Mouse (Mus musculus) embryonic facial prominence, embryonic 13.5 days (tissue): Measurements from ENCODE around the gene Sis. TPM values are rescaled to one million over a fixed set of nuclear protein-coding genes. Genes with fewer than 3 reads are reported as not detected.

Experiments used
- ATAC-seq: fragments of 200-750 bp; cut with Nextera tagmentation; 2 replicates; pipeline ENCODE4 v1.8.0; 2017; ENCODE audit warnings: low read depth; ENCODE audit not compliant: insufficient number of reproducible peaks, insufficient read depth, low FRiP score, low TSS enrichment
- H3K27ac ChIP-seq: fragments of 300-500 bp; sonication (generic); 2 replicates; pipeline ENCODE4 v1.5.1; 2015; ENCODE audit warnings: moderate library complexity, mild to moderate bottlenecking, inconsistent platforms
- H3K27me3 ChIP-seq: fragments of 300-500 bp; sonication (generic); 2 replicates; pipeline ENCODE4 v1.6.1; 2015; ENCODE audit warnings: mild to moderate bottlenecking, inconsistent platforms
- H3K36me3 ChIP-seq: fragments of 300-500 bp; sonication (generic); 2 replicates; pipeline ENCODE4 v1.6.1; 2015; ENCODE audit warnings: mild to moderate bottlenecking, inconsistent platforms
- H3K4me1 ChIP-seq: fragments of 300-500 bp; sonication (generic); 2 replicates; pipeline ENCODE4 v1.6.1; 2015; ENCODE audit warnings: inconsistent platforms
- H3K4me2 ChIP-seq: fragments of 300-500 bp; sonication (generic); 2 replicates; pipeline ENCODE4 v1.6.1; 2015; ENCODE audit warnings: moderate library complexity, mild to moderate bottlenecking, inconsistent platforms
- H3K4me3 ChIP-seq: fragments of 300-500 bp; sonication (generic); 2 replicates; pipeline ENCODE4 v1.5.1; 2015; ENCODE audit warnings: mild to moderate bottlenecking, inconsistent platforms
- H3K9ac ChIP-seq: fragments of 300-500 bp; sonication (generic); 2 replicates; pipeline ENCODE4 v1.6.1; 2015; ENCODE audit warnings: mild to moderate bottlenecking, inconsistent platforms
- H3K9me3 ChIP-seq: fragments of 300-500 bp; sonication (generic); 2 replicates; pipeline ENCODE4 v1.6.1; 2016; ENCODE audit warnings: inconsistent platforms
- WGBS: fragments of 180-500 bp; shearing (Covaris S2); methylation state at CpG from one replicate; pipeline ENCODE4 v1.1.7; 2015; ENCODE audit warnings: mixed read lengths; 5-methylcytosine and 5-hydroxymethylcytosine counted together
- polyA plus RNA-seq: library from polyadenylated mRNA; unstranded; fragments of >200 nt; fragmentation: Nextera tagmentation; extraction: Ambion mirVana; gene quantifications from 2 replicates; pipeline ENCODE4 v1.2.1, GENCODE M21; 2015

The Sis gene
- 0.03 and 1.4 TPM in 2 replicates for polyA plus RNA-seq

DNA sequence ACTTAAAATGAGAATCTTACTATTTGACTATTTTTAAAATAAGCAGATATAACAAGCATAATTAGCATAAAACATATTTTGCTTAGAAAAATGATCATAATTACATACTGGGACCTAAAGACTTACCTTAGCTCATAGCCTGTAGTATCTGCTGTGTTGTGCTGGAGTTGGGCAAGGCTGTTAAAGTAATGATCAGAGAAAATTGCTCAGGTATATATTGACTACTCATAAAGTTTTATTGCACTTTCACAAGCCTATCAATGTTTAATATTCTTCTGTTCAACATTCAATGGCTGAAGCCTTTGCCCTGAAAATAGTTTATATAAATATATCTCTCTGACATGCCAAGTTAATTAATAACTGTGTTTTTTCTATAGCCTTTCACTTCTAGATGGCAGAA lies at the start of gene Sis:
Gene Sis, minus strand, starts transcription at position 189 of the 400 bp plus-strand sequence.
- H3K27ac ChIP-seq: no peak within 1 kb of the TSS
- H3K27me3 ChIP-seq: no peaks in the 10 kb centered on the region
- H3K4me3 ChIP-seq: no peak within 1 kb of the TSS
- no peak within 1 kb of the TSS for H3K9ac ChIP-seq
- no peak within 1 kb of the TSS for H3K4me2 ChIP-seq
- H3K4me1 ChIP-seq: no peaks in the 10 kb centered on the region
- ATAC-seq: no peak
- H3K36me3 ChIP-seq: no peaks in the 10 kb centered on the region
- no peaks in the 10 kb centered on the region for H3K9me3 ChIP-seq

DNA sequence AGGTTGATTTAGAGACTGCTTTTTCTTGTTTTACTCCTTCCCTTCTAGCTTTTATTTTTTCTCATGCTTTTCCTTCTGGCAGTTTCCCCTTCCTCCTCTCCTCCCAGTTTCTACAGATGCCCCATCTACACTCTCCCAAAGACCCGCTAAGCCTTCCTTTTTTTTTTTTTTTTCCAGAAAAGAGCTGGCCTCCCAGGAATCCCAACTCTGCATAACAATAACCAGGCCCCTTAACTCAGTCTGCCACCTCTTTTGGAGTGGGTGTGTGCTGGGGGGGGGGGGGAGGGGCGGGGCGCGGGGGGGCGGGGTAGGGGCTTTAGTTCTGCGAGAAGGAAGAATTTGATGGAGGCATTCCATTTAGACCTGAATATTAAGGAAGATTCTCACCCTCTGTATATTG lies 38.4 kb upstream of the Sis start:
- H3K9me3 ChIP-seq: no peaks in the 10 kb centered on the region
- H3K27ac ChIP-seq: no peak overlapping the region
- H3K4me1 ChIP-seq: no peaks in the 10 kb centered on the region
- no peak overlapping the region for H3K9ac ChIP-seq
- WGBS: 6% methylated on average over 6 of the region's 6 CpGs
- H3K4me2 ChIP-seq: no peak overlapping the region
- ATAC-seq: no peak
- H3K27me3 ChIP-seq: no peaks in the 10 kb centered on the region
- no peaks in the 10 kb centered on the region for H3K36me3 ChIP-seq
- H3K4me3 ChIP-seq: no peak overlapping the region

DNA sequence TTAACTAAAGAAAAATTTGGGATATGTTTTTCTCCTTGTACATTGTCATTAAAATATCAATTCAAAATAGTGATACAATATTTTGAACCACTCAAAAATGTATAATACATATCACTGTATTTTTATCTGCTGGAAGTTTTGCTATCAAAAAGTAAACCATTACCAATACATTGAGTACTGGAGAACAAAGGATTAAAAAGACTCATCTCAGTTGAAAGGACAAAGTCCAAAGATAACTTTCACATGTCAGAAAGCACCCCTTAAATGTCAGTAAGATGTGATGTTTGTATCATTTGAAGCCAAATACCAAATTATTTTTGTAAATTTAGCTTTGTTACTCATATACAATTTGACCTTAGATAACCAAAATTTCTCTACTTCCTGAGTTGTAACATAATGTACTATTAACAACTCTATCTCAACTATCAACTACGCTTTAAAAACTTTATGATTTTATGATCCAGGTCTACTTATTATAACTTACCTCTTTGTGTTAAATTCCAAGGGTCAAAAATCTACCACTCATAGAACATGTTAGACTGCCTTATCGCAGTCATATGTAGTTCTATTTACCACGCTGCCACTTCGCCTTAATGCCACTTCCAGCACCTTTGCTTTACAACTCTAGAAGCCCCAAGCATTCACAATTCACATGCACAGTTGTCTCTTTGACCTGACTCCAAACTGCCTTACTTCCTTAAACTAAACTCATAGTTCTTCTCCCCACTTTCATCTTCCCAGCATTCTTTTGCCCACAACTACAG lies 35.5 kb upstream of the Sis start:
- Histone ChIP-seq H3K9ac (no peak overlapping the region), H3K27ac (no peak overlapping the region), H3K4me3 (no peak overlapping the region), H3K4me2 (no peak overlapping the region), H3K27me3 (no peaks in the 10 kb centered on the region), H3K36me3 (no peaks in the 10 kb centered on the region), H3K9me3 (no peaks in the 10 kb centered on the region), H3K4me1 (no peaks in the 10 kb centered on the region)
- 92% methylated on average over 4 of the region's 4 CpGs for WGBS
- no peak for ATAC-seq

DNA sequence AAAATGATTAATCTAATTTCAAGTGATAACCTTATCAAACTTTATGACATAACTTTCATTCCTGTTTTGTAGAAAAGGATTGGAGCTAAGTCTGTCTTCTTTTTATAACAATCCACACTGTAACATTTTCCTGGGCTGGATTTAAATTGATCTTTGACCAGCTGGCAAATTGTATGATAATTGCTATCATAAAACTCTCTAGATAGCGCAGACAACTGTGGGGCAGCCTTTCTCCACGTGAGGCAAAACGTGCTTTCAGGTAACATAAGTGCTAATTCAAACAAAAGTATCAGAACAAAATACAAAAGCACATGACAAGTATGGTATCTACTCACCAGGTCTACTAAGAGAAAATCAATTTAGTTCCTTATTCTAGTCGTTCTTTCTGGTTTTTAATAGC lies 29.9 kb upstream of the Sis start:
- H3K4me1 ChIP-seq: no peaks in the 10 kb centered on the region
- no peaks in the 10 kb centered on the region for H3K27me3 ChIP-seq
- H3K27ac ChIP-seq: no peak overlapping the region
- no peak overlapping the region for H3K4me2 ChIP-seq
- no peak overlapping the region for H3K4me3 ChIP-seq
- no peak overlapping the region for H3K9ac ChIP-seq
- H3K9me3 ChIP-seq: no peaks in the 10 kb centered on the region
- 70% methylated on average over 4 of the region's 4 CpGs for WGBS
- ATAC-seq: no peak
- no peaks in the 10 kb centered on the region for H3K36me3 ChIP-seq

DNA sequence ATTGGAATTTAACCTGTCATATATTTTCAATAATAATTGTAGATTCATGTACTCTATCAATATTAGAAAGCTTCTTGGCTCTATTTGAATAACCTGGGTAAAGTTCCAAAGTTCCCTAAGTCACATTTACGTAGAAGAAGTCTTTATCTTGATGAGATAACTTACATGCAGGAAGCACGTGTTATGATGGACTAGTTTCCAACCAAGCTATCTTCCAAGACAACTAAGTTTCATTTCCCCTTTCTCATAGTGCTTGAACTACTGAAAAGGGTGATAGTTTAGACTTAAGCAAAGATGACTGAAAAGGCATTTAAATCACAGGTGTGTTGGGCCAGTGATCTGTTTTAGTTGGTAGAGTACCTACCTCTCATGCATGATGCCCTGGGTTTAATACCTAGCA lies 23.3 kb upstream of the Sis start:
- H3K27me3 ChIP-seq: no peaks in the 10 kb centered on the region
- no peak overlapping the region for H3K9ac ChIP-seq
- WGBS: 82% methylated on average over 2 of the region's 2 CpGs
- no peak overlapping the region for H3K4me3 ChIP-seq
- H3K9me3 ChIP-seq: no peaks in the 10 kb centered on the region
- no peaks in the 10 kb centered on the region for H3K4me1 ChIP-seq
- no peak overlapping the region for H3K4me2 ChIP-seq
- no peaks in the 10 kb centered on the region for H3K36me3 ChIP-seq
- ATAC-seq: no peak
- H3K27ac ChIP-seq: no peak overlapping the region

DNA sequence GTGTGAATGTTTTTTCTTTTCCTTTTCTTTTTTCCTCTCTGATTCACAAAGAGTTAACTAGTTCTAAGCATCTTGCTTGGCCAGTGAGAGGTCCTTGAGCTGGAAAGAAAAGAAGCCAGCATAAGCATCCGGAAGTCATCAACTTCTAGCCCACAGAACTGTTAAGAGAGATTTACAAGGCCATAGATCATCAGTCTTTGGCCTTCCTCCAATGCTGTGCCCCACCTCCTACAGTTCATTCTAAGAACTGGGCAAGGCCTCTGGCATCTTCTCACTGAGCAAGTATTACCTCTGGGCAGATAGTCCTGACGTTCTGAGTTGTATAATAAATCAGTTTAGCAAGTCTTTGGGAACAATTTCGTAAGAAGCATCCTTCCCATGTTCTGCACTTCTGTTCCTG lies 8.9 kb upstream of the Sis start:
- no peak overlapping the region for H3K9ac ChIP-seq
- no peaks in the 10 kb centered on the region for H3K36me3 ChIP-seq
- H3K27ac ChIP-seq: no peak overlapping the region
- no peaks in the 10 kb centered on the region for H3K4me1 ChIP-seq
- no peak for ATAC-seq
- no peak overlapping the region for H3K4me3 ChIP-seq
- WGBS: 60% methylated on average over 3 of the region's 3 CpGs
- no peaks in the 10 kb centered on the region for H3K27me3 ChIP-seq
- H3K4me2 ChIP-seq: no peak overlapping the region
- no peaks in the 10 kb centered on the region for H3K9me3 ChIP-seq

DNA sequence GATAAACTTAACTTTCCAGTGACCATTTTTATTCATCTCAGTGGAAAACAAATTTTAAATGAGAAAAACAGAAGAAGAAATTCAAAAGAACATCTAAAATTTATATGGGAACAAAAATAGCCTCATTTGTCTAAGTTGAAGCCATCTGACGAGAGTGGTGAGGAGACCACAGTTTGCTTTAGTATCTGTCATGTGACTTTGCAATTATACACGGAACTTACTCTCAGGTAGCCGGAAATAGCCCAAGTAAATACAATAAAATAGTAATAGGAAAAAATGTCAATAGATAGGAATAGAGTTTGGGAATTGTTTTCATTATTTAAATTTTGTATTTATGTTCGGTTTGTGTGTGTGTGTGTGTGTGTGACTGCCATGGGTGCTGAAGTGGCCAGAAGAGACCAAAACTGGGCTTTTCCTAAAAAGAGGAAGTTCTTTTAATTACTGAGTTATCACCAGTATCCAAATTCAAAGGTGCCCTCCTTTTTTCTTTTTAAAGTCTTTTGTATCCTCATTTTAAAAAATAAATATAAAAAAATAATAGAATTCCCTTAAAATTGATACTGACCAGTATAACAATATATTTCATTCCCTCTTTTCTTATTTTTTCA lies 48.6 kb downstream of the Sis start:
- no peaks in the 10 kb centered on the region for H3K36me3 ChIP-seq
- H3K27ac ChIP-seq: no peak overlapping the region
- 77% methylated on average over 4 of the region's 4 CpGs for WGBS
- H3K9me3 ChIP-seq: no peaks in the 10 kb centered on the region
- H3K4me2 ChIP-seq: no peak overlapping the region
- no peak overlapping the region for H3K4me3 ChIP-seq
- no peaks in the 10 kb centered on the region for H3K4me1 ChIP-seq
- H3K27me3 ChIP-seq: no peaks in the 10 kb centered on the region
- ATAC-seq: no peak
- no peak overlapping the region for H3K9ac ChIP-seq

DNA sequence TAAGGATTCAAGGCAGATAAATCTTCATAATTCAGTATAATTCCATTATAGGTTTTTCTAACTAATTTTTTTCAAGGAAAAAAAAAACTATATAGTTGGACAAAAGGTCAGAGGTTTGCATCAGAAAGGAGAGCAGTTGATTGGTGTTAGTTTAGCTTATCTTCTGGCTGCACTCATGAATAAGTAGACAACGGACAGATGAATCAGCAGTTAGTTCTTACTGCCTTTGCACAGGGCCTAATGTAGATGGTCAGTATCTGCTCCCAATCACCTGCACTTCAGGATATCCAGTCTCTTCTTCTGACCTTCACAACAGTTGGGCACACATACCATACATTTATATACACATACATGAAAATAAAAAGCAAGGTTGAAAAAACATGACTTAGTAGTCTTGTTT lies 85.2 kb downstream of the Sis start:
- Histone ChIP-seq H3K36me3 (no peaks in the 10 kb centered on the region), H3K4me2 (no peak overlapping the region), H3K27ac (no peak overlapping the region), H3K9me3 (no peaks in the 10 kb centered on the region), H3K4me1 (no peaks in the 10 kb centered on the region), H3K27me3 (no peaks in the 10 kb centered on the region), H3K9ac (no peak overlapping the region), H3K4me3 (no peak overlapping the region)
- no peak for ATAC-seq
- WGBS: 92% methylated on average over 1 of the region's 1 CpGs

DNA sequence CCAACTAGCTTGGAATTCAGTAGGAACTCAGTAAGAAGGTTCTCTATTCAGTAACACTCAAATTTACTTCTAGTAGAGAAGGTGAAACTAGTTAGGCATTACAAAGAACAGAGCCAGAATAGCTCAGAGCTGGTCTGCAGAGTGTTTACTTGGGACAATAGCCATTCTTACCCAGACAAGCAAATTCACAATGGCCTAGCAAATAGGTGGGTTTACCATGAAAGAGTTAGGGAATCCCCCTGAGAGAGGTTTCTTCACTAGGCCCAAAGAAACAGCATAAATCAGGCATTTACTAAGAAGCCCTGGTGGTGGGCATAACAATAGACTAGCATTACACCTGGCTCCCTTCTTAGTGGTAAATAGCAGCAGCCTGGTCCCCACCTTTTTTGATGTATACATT lies 99.5 kb downstream of the Sis start:
- Histone ChIP-seq H3K9ac (no peak overlapping the region), H3K4me3 (no peak overlapping the region)
- no peak for ATAC-seq

DNA sequence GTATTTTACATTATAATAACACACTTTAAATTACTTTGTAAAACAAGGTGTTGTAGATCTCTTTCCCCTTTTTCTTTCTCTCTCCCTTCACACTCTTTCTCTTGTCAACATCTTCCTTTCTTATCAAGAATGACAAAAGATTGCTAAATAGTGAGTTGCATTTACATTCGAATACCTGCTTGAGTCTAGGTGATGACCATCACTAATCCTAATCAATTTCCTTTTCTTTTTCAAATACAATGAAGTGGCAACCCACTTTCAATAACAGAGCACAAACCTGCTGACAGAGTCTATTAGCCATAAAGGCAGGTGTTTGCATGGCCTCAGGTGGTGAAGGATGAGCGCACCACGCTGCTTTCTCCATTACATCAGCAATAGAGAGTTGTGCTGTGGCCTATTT lies 108.9 kb downstream of the Sis start:
- Histone ChIP-seq H3K9me3 (no peaks in the 10 kb centered on the region), H3K4me2 (no peak overlapping the region), H3K27ac (no peak overlapping the region), H3K9ac (no peak overlapping the region), H3K27me3 (no peaks in the 10 kb centered on the region), H3K36me3 (no peaks in the 10 kb centered on the region), H3K4me3 (no peak overlapping the region), H3K4me1 (no peaks in the 10 kb centered on the region)
- 81% methylated on average over 3 of the region's 3 CpGs for WGBS
- ATAC-seq: no peak

More for the DNA sequence above, 99.5 kb downstream of the Sis start:
- Histone ChIP-seq H3K36me3 (no peaks in the 10 kb centered on the region), H3K27ac (no peak overlapping the region), H3K4me1 (no peaks in the 10 kb centered on the region), H3K9me3 (no peaks in the 10 kb centered on the region), H3K27me3 (no peaks in the 10 kb centered on the region), H3K4me2 (no peak overlapping the region)

DNA sequence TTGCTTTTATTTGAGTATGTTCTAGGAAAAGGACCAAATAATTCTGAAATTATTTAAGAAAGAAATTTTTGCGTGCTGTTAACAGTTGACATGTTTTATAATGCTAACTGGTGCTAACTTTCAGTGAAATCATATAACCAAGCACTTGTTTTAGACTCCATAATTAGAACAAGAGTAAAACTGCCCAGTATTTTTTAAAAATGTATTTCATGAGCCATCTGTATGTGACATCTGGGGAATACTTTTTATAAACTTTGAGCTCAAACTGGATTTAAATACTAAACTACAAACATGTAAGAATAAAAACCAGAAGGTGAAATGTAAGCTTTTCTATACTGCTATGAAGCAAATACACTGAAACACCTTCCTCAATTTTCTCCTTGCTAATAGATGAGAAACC lies 112.3 kb downstream of the Sis start:
- Histone ChIP-seq H3K9me3 (no peaks in the 10 kb centered on the region), H3K27me3 (no peaks in the 10 kb centered on the region), H3K4me1 (no peaks in the 10 kb centered on the region), H3K9ac (no peak overlapping the region), H3K4me3 (no peak overlapping the region), H3K36me3 (no peaks in the 10 kb centered on the region), H3K27ac (no peak overlapping the region), H3K4me2 (no peak overlapping the region)
- WGBS: 81% methylated on average over 1 of the region's 1 CpGs
- no peak for ATAC-seq

DNA sequence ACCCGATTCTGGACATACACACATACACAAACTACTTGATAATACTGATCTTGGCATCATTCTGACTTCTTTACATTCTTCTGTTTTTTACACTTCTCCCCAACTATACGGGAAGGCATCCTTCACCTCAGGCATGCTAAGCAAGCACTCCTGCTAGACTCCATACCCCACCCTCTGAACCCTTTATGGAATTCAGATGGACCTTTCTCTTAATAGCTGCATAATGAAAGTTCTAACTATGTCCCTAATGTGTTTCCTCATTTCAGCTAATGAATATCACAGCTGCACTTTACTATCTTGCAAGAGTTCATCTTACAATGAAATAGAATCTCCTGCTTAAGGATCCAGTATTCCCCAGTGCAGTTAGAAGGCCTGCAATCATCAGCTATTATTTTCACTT lies 127.0 kb downstream of the Sis start:
- no peak overlapping the region for H3K4me2 ChIP-seq
- no peaks in the 10 kb centered on the region for H3K27me3 ChIP-seq
- 40% methylated on average over 2 of the region's 2 CpGs for WGBS
- no peak overlapping the region for H3K4me3 ChIP-seq
- H3K9me3 ChIP-seq: no peaks in the 10 kb centered on the region
- H3K4me1 ChIP-seq: no peaks in the 10 kb centered on the region
- no peak overlapping the region for H3K27ac ChIP-seq
- H3K9ac ChIP-seq: no peak overlapping the region
- ATAC-seq: no peak
- no peaks in the 10 kb centered on the region for H3K36me3 ChIP-seq
